Mouse (Mus musculus) ES-CJ7 (cell line): ENCODE data around the gene Stk4.
A peak's percentile ranks its signal among the peaks of the same experiment; 100 is the strongest.

ENCODE experiments used
- DNase-seq: peaks from one replicate; pipeline ENCODE4 v3.0.0; 2011; ENCODE audit warnings: low read depth, low spot score

Gene Stk4

DNA sequence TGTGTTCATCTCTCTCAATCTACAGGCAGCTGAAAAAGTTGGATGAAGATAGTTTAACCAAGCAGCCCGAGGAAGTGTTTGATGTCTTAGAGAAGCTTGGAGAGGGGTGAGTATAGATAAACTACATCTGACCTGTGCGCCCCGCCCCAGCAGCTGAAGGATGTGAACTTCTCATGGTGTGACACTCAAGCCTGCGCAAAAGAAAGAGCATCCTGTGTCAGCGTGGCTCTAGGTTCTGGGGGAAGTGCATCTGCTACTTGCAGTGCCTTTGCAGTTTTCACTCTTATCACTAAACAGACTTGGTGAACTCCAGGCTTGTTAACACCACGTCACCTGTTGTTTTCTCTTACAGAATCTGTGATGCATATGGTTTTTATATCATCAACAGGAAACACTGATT is 9.4 kb downstream of the Stk4 start:
- DNase-seq = no peak

- no peak for DNase-seq
Observed at GRCm38 (mm10) chr2:164081577-164081976, 11.5 kb downstream of the Stk4 start.

DNA sequence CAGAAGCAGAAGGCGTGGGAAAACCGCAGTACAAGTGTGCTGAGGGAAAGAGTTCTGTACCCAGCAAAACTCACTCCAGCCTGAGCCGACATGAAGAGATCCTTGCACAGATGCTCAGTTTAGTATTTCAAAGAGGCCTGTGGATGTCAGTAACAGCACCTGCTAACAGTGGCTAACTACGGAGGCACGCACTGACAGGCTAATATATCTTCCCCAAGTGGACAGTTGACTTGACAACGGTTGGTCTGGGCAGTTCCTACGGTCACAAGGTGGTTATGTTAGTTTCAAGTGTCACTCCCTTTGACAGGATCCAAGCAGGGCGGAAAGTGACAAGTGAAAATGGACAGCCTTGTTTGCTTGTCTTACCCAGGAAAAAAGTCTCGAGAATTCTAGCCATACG is 12.1 kb downstream of the Stk4 start:
- no peak for DNase-seq

DNA sequence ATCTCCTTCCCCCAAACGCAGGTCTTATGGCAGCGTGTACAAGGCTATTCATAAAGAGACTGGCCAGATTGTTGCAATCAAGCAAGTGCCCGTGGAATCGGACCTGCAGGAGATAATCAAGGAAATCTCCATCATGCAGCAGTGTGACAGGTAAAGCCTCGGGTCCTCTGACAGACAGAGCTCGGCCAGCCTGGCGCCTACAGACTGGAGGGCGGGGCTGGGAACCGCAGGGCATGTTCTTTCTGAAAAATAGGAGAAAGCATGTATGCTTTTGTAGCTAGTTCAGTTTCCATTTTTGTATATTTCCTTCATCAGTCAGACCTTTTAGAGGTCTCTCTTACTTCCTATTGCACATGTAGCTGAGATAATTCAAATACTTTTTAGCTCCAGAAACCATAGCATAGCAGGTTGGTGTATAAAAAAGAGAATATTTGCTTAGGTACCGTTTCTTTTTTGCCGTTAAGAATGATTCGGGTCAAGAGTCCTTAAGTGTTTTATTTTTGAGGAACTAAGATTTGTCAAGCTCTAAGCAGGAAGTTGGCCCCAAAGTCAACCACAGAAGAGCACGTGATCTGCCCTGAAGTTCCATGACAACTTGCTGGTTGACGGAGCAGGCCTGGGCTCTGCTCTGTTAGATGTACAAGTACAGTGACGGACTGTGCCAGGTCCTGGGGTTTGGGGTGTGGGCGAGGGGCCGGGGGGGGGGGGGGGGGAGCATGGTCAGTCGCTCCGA is 13.7 kb downstream of the Stk4 start:
- DNase-seq = no peak

DNA sequence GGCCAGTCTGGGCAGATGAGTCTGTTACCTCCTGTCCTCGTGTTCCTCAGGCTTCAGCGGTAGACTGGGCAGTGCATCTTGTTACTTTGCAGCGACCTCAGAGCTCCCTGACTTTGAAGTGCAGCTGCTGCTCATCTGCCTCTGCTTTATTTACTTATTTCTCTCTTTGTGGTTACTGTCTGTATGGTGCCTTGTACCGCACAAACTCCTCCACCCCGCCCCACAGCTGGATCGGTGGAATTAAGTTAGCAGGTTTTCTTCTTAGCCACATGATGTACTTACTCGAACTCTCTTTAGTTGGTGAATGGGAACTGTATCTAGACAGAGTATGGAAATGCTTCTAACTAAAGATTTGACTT is 14.2 kb downstream of the Stk4 start:
- no peak for DNase-seq

- no peak for DNase-seq
Observed at GRCm38 (mm10) chr2:164087416-164088017, 17.4 kb downstream of the Stk4 start.

GRCm38 (mm10) chr2:164089508-164089907 is 19.4 kb downstream of the Stk4 start:
- DNase-seq = no peak

DNA sequence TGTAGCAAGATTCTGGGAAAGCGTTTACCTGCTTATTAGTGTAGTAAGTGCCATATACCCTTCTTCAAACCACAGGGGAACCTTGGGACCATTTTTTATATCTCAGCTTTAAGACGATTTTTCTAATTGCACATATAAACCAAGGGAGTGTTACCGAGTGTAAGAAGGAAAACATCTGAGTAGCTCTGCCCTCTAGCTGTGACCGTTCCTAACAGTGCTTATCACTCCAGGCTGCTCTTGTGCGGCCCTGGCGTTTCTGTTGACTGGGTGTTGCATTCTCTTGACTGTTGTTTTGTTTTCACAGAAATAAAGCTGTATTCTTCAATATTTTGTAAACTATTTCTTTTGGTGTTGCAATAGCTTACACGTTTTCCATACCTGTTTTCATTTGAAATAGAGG is 24.0 kb downstream of the Stk4 start:
- no peak for DNase-seq

DNA sequence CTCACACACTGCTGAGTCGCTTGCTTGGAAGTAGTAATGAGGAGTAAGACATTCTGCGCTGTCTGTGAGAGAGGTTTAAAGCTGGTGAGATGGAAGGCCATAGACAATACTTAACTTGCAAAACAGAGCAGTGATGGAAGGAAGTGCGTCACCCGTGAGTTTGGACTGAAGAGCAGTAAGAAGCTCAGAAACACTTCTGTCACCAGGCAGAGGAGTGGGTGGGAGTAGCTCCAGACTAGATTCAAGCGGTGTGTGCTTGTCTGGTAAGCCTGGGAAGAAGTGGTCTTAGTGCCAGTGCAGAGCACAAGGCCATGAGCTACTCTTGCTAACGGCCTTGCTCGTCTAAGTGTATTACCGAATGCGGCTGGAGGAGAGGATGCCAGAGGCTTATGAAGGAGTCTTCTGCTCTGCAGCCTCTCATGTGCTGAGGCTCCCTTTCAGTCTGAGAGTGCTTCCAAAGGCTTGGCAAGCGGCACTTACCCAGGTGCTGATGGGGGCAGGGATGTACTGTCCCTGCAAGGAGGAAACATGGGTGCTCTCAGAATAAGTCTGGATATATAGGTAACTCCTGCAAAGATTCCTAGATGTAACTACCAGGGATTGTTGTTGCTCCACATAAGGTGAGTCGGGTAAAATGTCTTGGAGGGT is 28.6 kb downstream of the Stk4 start:
- DNase-seq = no peak

GRCm38 (mm10) chr2:164101936-164102335 is 31.8 kb downstream of the Stk4 start:
- DNase-seq = no peak

DNA sequence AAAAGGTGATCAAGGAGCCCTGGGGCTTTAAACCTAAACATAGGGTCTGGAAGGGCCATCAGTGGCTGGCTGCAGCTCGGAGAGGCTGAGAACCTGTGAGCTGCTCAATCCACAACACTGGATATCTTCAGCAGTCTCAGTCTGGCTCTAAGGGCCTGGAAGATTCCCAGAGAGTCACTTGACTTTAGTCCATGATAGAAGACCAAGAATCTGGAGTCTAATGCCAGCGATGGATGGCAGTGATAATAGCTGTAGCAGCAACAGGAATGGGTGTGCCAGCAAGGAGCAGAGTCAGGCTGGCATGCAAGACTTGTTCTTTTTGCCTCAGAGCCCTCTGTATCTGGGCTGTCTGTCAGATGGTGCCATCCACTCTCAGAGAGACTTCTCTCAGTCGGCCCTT is 32.2 kb downstream of the Stk4 start:
- no peak for DNase-seq

GRCm38 (mm10) chr2:164103501-164103900 is 33.4 kb downstream of the Stk4 start:
- peak; percentile 31 for DNase-seq

DNA sequence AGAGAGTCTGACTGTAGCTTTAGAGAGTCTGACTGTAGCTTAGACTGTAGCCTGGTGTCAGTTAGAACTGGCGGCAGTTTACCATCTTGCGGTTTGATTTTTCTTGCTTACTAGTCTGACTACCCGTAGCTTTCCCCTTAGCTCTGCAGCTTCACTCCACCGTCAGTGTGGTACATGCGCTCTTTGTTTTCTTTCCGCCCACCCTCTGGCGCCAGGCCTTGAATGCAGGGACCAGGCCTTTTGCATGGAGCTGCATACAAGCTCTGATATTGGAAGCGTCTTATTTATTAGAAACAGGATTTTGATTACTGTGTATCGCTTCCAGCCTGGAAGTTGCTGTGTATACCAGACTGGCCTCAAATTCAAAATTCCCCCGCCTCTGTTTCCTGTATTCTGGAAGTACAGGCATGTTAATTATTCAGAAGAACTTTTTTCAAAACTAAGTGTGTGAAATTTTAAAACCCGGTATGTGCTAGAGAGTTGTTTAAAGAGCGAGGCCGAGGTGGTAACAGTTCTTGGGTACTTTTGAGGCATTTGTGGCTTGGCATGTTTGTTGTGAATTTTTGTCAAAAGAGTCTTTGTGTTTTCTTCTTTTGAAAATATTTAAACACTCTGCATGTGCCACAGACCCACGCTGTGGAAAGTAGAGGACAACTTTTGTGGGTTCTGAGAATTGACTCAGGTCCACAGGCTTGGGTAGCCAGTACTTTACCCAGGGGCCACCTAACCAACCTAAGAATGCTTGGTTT is 36.3 kb downstream of the Stk4 start:
- DNase-seq = no peak

GRCm38 (mm10) chr2:164107125-164107874 is 37.2 kb downstream of the Stk4 start:
- peak; percentile 15 for DNase-seq

DNA sequence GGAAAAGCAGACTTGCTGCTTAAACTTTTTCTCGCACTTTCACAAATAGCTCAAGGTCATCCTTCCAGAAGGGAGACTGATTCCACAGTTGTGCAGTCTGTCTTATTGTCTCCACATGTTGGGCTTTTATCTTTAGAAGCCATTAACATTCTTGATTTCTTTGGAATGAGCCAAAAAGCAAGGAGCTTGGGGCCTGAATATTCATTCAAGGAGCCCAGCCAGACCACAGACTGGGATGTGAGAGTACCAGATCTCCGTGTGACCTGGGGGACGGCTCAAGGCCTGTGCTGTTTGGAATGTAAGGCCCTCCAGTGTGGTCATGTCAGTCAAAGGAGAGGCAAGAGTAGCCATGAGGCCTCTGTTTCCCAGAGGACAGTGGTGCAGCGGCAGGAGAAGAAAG is 38.4 kb downstream of the Stk4 start:
- DNase-seq = no peak

GRCm38 (mm10) chr2:164111546-164111945 is 41.4 kb downstream of the Stk4 start:
- no peak for DNase-seq

DNA sequence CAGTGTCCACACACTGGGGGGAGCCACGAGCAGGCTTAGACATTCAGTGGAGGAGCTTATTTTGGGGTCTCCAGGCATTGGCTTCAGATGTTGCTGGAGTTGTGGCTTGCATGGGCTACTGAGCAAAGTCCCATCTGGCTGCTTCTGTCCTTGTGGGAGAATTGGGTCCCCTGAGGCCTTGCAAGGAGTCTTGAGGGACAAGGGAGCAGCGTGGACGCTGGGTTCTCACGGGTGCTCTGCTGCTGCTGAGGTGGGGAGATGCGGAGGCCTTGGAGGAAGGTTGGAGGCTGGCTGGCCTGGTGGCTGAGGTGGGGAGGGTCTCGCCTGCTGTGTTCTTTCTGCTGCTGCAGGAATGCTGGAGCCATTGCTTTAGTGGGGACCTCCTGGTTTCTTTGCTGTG is 43.9 kb downstream of the Stk4 start:
- no peak for DNase-seq

- DNase-seq = no peak
Observed at GRCm38 (mm10) chr2:164115531-164115930, 45.4 kb downstream of the Stk4 start.

GRCm38 (mm10) chr2:164119503-164119902 is 49.4 kb downstream of the Stk4 start:
- DNase-seq = no peak

GRCm38 (mm10) chr2:164123169-164123766 is 53.1 kb downstream of the Stk4 start:
- no peak for DNase-seq

DNA sequence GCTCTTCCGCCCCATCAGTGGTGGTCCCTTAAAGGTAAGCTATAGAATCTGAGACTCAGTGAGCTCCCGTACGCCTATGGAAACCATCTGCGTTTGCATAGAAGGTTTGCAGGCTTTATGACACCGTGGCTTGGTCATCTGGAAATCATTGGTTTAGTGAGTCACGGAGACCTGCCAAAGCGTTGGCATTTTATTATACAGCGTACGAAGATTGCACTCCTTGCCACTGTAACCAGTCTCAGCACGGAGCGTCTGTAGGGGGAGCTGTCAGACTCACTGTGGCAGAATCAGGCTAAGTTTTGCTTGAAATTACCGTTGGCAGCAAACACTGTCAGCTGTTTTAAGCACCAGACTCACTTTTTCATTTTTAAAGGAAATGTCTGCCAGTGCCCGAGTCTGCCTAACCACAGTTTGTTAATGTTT is 56.4 kb downstream of the Stk4 start:
- peak; percentile 24 for DNase-seq
